Mouse (Mus musculus) ES-E14 (cell line): ENCODE data around the gene Twnk.

Experiments used
- CHD2 ChIP-seq: IDR thresholded peaks from 2 replicates; pipeline ENCODE4 v1.6.1; 2014; ENCODE audit warnings: mild to moderate bottlenecking, low read depth, low read length, inconsistent platforms
- HCFC1 ChIP-seq: IDR thresholded peaks from 2 replicates; pipeline ENCODE4 v1.6.1; 2012; ENCODE audit warnings: low read length, inconsistent platforms, borderline replicate concordance; ENCODE audit not compliant: insufficient read depth
- MAFK ChIP-seq: IDR thresholded peaks from 2 replicates; pipeline ENCODE4 v1.6.1; 2014; ENCODE audit warnings: mild to moderate bottlenecking, low read depth, low read length, inconsistent platforms; ENCODE audit not compliant: insufficient read depth
- ZC3H11A ChIP-seq: IDR thresholded peaks from 2 replicates; pipeline ENCODE4 v1.6.1; 2012; ENCODE audit warnings: low read depth, mild to moderate bottlenecking, inconsistent platforms, low read length, borderline replicate concordance
- ZNF384 ChIP-seq: IDR thresholded peaks from 2 replicates; pipeline ENCODE4 v1.6.1; 2012; ENCODE audit warnings: low read depth, low read length, inconsistent platforms

DNA sequence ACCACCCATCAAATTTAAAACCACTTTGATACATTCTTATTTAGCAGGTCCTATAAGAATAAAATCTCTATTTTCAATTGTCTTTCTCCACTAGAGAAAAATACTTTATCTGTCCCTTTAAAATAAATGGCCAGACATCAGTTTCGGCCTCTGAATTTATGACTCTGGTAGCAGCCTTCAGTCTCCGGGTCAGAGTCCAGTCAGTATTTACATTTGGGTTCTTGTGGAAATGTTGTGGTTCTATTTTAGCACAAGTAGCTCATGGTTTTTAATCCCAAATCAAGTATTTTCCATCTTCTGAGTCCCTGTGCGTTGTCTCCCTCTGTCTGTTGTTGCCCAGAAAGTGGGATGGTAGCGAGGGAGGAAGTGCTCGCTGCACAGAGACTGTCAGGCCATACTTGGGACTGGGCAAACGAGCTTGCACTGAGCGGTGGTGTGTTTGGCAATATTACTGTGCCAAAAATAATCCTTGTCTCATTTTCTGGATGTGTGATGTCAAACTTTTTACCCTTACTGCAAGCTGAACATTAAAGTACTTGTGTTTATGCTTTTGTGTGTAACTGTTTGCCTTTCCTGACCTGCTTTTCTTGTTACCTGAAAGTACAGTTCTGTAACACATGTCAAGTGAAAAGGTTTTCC, 22.9 kb upstream of the Twnk start:
- no peak for TF ChIP-seq ZC3H11A
- no peak for TF ChIP-seq MAFK
- no peak for TF ChIP-seq HCFC1
- no peak for TF ChIP-seq ZNF384
- no peak for TF ChIP-seq CHD2
